Mouse (Mus musculus) MEL (cell line): ENCODE results near the gene Emc1. TPM values are rescaled to one million over a fixed set of nuclear protein-coding genes. Genes with fewer than 3 reads are reported as not detected.

Source experiments
- DNase-seq: peaks from one replicate; pipeline ENCODE4 v3.0.0; 2011; ENCODE audit warnings: low read depth, low spot score
- H3K27ac ChIP-seq: 2 replicates; pipeline ENCODE4 v1.5.1; 2012; ENCODE audit warnings: low read depth, mild to moderate bottlenecking, control low read depth, low read length, moderate library complexity; ENCODE audit not compliant: control insufficient read depth
- H3K27me3 ChIP-seq, 2 experiments: fragments of 150-350 bp in 1 of 2; sonication (generic) in 1 of 2; 2 replicates each; pipeline ENCODE4 v1.6.1; 2012; ENCODE audit warnings: low read length in 2 of 2, mild to moderate bottlenecking in 2 of 2, improper control_type of control experiment in 1 of 2, moderate library complexity in 1 of 2; ENCODE audit not compliant: insufficient read depth in 2 of 2, control insufficient read depth in 1 of 2
- H3K36me3 ChIP-seq, 2 experiments: 2 replicates each; pipeline ENCODE4 v1.6.1; 2012 to 2014; ENCODE audit warnings: low read length in 2 of 2, improper control_type of control experiment in 1 of 2, inconsistent platforms in 1 of 2, mild to moderate bottlenecking in 1 of 2; ENCODE audit not compliant: insufficient read depth in 2 of 2, control insufficient read depth in 1 of 2
- H3K4me1 ChIP-seq, 2 experiments: fragments of 150-350 bp in 1 of 2; sonication (generic) in 1 of 2; 2 replicates each; pipeline ENCODE4 v1.6.1; 2012; ENCODE audit warnings: low read length in 2 of 2, improper control_type of control experiment in 1 of 2, mild to moderate bottlenecking in 1 of 2; ENCODE audit not compliant: insufficient read depth in 2 of 2, control insufficient read depth in 1 of 2
- H3K4me3 ChIP-seq, 2 experiments: fragments of 150-350 bp in 1 of 2; sonication (generic) in 1 of 2; 2 replicates each; pipeline ENCODE4 v1.5.1; 2012; ENCODE audit warnings: low read depth in 2 of 2, low read length in 2 of 2, mild to moderate bottlenecking in 2 of 2, moderate library complexity in 2 of 2, control low read depth in 1 of 2, improper control_type of control experiment in 1 of 2; ENCODE audit not compliant: control insufficient read depth in 1 of 2, insufficient read depth in 1 of 2
- H3K79me2 ChIP-seq: 2 replicates; pipeline ENCODE4 v1.6.1; 2012; ENCODE audit warnings: mild to moderate bottlenecking, low read length, moderate library complexity; ENCODE audit not compliant: control insufficient read depth, poor library complexity, insufficient read depth
- H3K9ac ChIP-seq: 2 replicates; pipeline ENCODE4 v1.6.1; 2012; ENCODE audit warnings: low read depth, mild to moderate bottlenecking, control low read depth, low read length, moderate library complexity; ENCODE audit not compliant: control insufficient read depth, poor library complexity, severe bottlenecking
- H3K9me3 ChIP-seq: fragments of 150-350 bp; sonication (generic); replicated peaks from 2 replicates; pipeline ENCODE4 v1.6.1; 2012; ENCODE audit warnings: mild to moderate bottlenecking, low read length, improper control_type of control experiment, moderate library complexity; ENCODE audit not compliant: insufficient read depth
- CHD1 ChIP-seq: IDR thresholded peaks from 2 replicates; pipeline ENCODE4 v1.6.1; 2012; ENCODE audit warnings: low read depth, mild to moderate bottlenecking, inconsistent platforms, low read length, improper control_type of control experiment
- CTCF ChIP-seq, 3 experiments: IDR thresholded peaks in 2 of 3; conservative IDR thresholded peaks in 1 of 3; 2 replicates each; pipeline ENCODE4 v1.5.1; 2011 to 2012; ENCODE audit warnings: low read length in 3 of 3, low read depth in 2 of 3, mild to moderate bottlenecking in 2 of 3, improper control_type of control experiment in 1 of 3, inconsistent platforms in 1 of 3, mixed read lengths in 1 of 3, moderate library complexity in 1 of 3; ENCODE audit not compliant: control insufficient read depth in 1 of 3, insufficient read depth in 1 of 3, poor library complexity in 1 of 3, severe bottlenecking in 1 of 3
- EP300 ChIP-seq, 2 experiments: IDR thresholded peaks; 2 replicates each; pipeline ENCODE4 v1.6.1; 2011; ENCODE audit warnings: improper control_type of control experiment in 2 of 2, low read length in 2 of 2, low read depth in 1 of 2, mild to moderate bottlenecking in 1 of 2
- ETS1 ChIP-seq: IDR thresholded peaks from 2 replicates; pipeline ENCODE4 v1.6.1; 2012; ENCODE audit warnings: low read depth, mild to moderate bottlenecking, inconsistent platforms, low read length, improper control_type of control experiment, moderate library complexity
- HCFC1 ChIP-seq: IDR thresholded peaks from 2 replicates; pipeline ENCODE4 v1.6.1; 2012; ENCODE audit warnings: low read depth, mild to moderate bottlenecking, inconsistent platforms, low read length, improper control_type of control experiment, moderate library complexity
- MEF2A ChIP-seq: IDR thresholded peaks from 2 replicates; pipeline ENCODE4 v1.6.1; 2014; ENCODE audit warnings: low read depth, mild to moderate bottlenecking, inconsistent platforms, low read length, improper control_type of control experiment; ENCODE audit not compliant: poor library complexity, insufficient replicate concordance, severe bottlenecking; ENCODE audit errors: extremely low read depth
- MYB ChIP-seq: IDR thresholded peaks from 2 replicates; pipeline ENCODE4 v1.6.1; 2011; ENCODE audit warnings: mild to moderate bottlenecking, low read depth, low read length, improper control_type of control experiment
- POLR2A ChIP-seq, 2 experiments: IDR thresholded peaks; 2 replicates each; pipeline ENCODE4 v1.6.1; 2011 to 2012; ENCODE audit warnings: low read length in 2 of 2, mild to moderate bottlenecking in 2 of 2, control low read depth in 1 of 2, improper control_type of control experiment in 1 of 2, low read depth in 1 of 2, moderate library complexity in 1 of 2; ENCODE audit not compliant: control insufficient read depth in 1 of 2, insufficient read depth in 1 of 2, poor library complexity in 1 of 2
- POLR2AphosphoS2 ChIP-seq: IDR thresholded peaks from 2 replicates; pipeline ENCODE4 v1.6.1; 2011; ENCODE audit warnings: low read length, improper control_type of control experiment
- POLR2AphosphoS5 ChIP-seq: IDR thresholded peaks from 2 replicates; pipeline ENCODE4 v1.6.1; 2012; ENCODE audit warnings: low read depth, borderline replicate concordance, mild to moderate bottlenecking, inconsistent platforms, low read length, moderate library complexity, mixed read lengths
- RAD21 ChIP-seq: IDR thresholded peaks from 2 replicates; pipeline ENCODE4 v1.6.1; 2011; ENCODE audit warnings: mild to moderate bottlenecking, low read depth, low read length, improper control_type of control experiment
- SIN3A ChIP-seq: IDR thresholded peaks from 2 replicates; pipeline ENCODE4 v1.6.1; 2012; ENCODE audit warnings: low read length, improper control_type of control experiment, inconsistent platforms
- TAL1 ChIP-seq: IDR thresholded peaks from 2 replicates; pipeline ENCODE4 v1.6.1; 2012; ENCODE audit warnings: mild to moderate bottlenecking, inconsistent platforms, low read length, moderate library complexity, mixed read lengths
- TBP ChIP-seq: IDR thresholded peaks from 2 replicates; pipeline ENCODE4 v1.8.0; 2011; ENCODE audit warnings: low read depth, low read length, improper control_type of control experiment
- TCF12 ChIP-seq: IDR thresholded peaks from 2 replicates; pipeline ENCODE4 v1.6.1; 2014; ENCODE audit warnings: low read depth, mild to moderate bottlenecking, inconsistent platforms, low read length, improper control_type of control experiment, moderate library complexity
- UBTF ChIP-seq: IDR thresholded peaks from 2 replicates; pipeline ENCODE4 v1.6.1; 2012; ENCODE audit warnings: low read depth, mild to moderate bottlenecking, inconsistent platforms, low read length, improper control_type of control experiment, moderate library complexity, borderline replicate concordance; ENCODE audit not compliant: insufficient read depth
- ZNF384 ChIP-seq: IDR thresholded peaks from 2 replicates; pipeline ENCODE4 v1.6.1; 2012; ENCODE audit warnings: low read depth, mild to moderate bottlenecking, inconsistent platforms, low read length, improper control_type of control experiment
- polyA plus RNA-seq, 2 experiments: library from polyadenylated mRNA; stranded (reverse) in 1 of 2; unstranded in 1 of 2; fragments of >175 nt in 1 of 2; fragments of >200 nt in 1 of 2; gene quantifications; 2 replicates each; pipeline versions ENCODE4 v1.2.1 to v1.2.4; 2012; ENCODE audit warnings: low replicate concordance in 2 of 2, low read depth in 1 of 2; ENCODE audit not compliant: insufficient read length in 2 of 2, insufficient read depth in 1 of 2, missing spikeins in 1 of 2
- total RNA-seq: library from RNA; depleted of rRNA; stranded (reverse); fragments of 300-350 nt; gene quantifications from 2 replicates; pipeline ENCODE4 v1.2.3, GENCODE M21; 2012

Emc1 gene
- total and polyA plus RNA-seq, 3 experiments = 17.3 to 50.4 TPM; not detected in 1

- Histone ChIP-seq H3K9ac (no peak overlapping the region), H3K27ac (no peak overlapping the region), H3K79me2 (no peaks in the 10 kb centered on the region), H3K4me3 (no peak overlapping the region), H3K9me3 (no peaks in the 10 kb centered on the region), H3K36me3 (no peaks in the 10 kb centered on the region), H3K4me1 (no peaks in the 10 kb centered on the region), H3K27me3 (no peaks in the 10 kb centered on the region)
- DNase-seq = no peak
- TF ChIP-seq MYB (no peak), EP300 (IDR thresholded peaks at IDR 0.05; ENCODE audit: low read depth in 1 of 2, low read length in 2 of 2) (no peak), POLR2AphosphoS2 (no peak), ETS1 (no peak), TCF12 (no peak), ZNF384 (no peak), TBP (no peak)
Observed at GRCm38 (mm10) chr4:139318449-139318848, 33.9 kb upstream of the Emc1 start.

DNA sequence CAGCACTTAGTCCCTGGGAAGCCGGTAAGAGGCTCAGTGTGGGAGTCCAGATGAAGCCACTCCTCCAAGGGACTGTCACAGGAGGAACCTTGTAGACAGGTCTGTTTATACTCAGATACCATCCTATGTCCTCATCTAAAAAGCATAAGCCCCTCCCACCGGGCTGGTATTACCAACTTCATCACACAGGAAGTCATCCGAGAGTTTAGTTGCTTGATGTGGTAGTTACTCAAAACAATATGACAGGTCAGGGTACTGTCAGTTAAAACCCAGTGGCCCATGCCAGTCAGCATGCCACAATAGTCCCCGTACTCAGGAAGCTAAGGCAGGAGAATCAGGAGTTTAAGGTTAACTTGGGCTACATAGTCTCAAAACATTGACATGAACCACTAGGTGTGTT is 32.6 kb upstream of the Emc1 start:
- TF ChIP-seq HCFC1 (no peak), SIN3A (no peak), POLR2AphosphoS5 (no peak), UBTF (no peak), RAD21 (no peak), MEF2A (no peak), TAL1 (no peak), CHD1 (no peak), CTCF (IDR thresholded peaks at IDR 0.05 in 2 of 3, conservative IDR thresholded peaks at IDR 0.05 in 1 of 3; ENCODE audit: control insufficient read depth in 1 of 3, insufficient read depth in 1 of 3, low read depth in 2 of 3, low read length in 3 of 3, poor library complexity in 1 of 3, severe bottlenecking in 1 of 3) (no peak), POLR2A (IDR thresholded peaks at IDR 0.05; ENCODE audit: control insufficient read depth in 1 of 2, insufficient read depth in 1 of 2, low read depth in 1 of 2, low read length in 2 of 2, poor library complexity in 1 of 2) (no peak), ETS1 (no peak)
- Histone ChIP-seq H3K4me1 (no peaks in the 10 kb centered on the region), H3K36me3 (no peaks in the 10 kb centered on the region), H3K27me3 (no peaks in the 10 kb centered on the region), H3K9ac (no peak overlapping the region), H3K4me3 (no peak overlapping the region), H3K79me2 (no peaks in the 10 kb centered on the region), H3K27ac (no peak overlapping the region), H3K9me3 (no peaks in the 10 kb centered on the region)
- DNase-seq = no peak
